31 mouse cellular contexts compared by ENCODE assay signal in the genomic region with DNA sequence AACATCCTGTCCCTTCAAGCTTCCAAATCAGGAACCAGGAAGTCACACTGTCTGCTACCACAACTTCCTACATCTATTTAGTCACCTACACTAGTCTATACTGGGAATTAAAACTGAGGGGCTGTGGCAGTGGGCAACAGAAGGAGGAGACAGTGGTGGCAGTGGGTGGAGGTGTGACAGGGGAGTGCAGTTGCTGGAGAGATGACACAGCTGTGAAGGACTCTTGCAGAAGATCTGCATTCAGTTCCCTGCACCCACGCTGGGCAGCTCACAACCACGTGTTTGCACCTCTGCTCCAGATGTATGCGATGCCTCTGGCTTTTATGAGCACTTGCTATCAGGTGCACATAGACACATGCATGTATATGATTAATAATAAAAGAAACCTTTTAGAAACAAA. TPM values are rescaled to one million over a fixed set of nuclear protein-coding genes. Genes with fewer than 3 reads are reported as not detected.
"Had no signal": no experiment of that assay in that cellular context is flagged by ENCODE, and none has a peak within 500 bp of the region (broad histone marks: within the 10 kb centered on the region; RNA-seq: fewer than 3 reads in every experiment).

No protein-coding gene starts in this region.

- H3K4me3 ChIP-seq: kidney, embryonic 15.5 days; limb, embryonic 10.5 days; limb, embryonic 13.5 days; liver, embryonic 12.5 days; liver, embryonic 15.5 days; lung, embryonic 15.5 days; midbrain, embryonic 10.5 days; neural tube, embryonic 13.5 days had no signal

- H3K9me3 ChIP-seq: kidney, embryonic 15.5 days; limb, embryonic 10.5 days; limb, embryonic 13.5 days; liver, embryonic 12.5 days; liver, embryonic 15.5 days; lung, embryonic 15.5 days; midbrain, embryonic 10.5 days; neural tube, embryonic 13.5 days had no signal

- H3K36me3 ChIP-seq: kidney, embryonic 15.5 days; limb, embryonic 10.5 days; limb, embryonic 13.5 days; liver, embryonic 12.5 days; liver, embryonic 15.5 days; lung, embryonic 15.5 days; midbrain, embryonic 10.5 days; neural tube, embryonic 13.5 days had no signal

- H3K27ac ChIP-seq: kidney, embryonic 15.5 days; limb, embryonic 10.5 days; limb, embryonic 13.5 days; liver, embryonic 12.5 days; liver, embryonic 15.5 days; lung, embryonic 15.5 days; midbrain, embryonic 10.5 days; neural tube, embryonic 13.5 days had no signal

- H3K27me3 ChIP-seq: kidney, embryonic 15.5 days; limb, embryonic 13.5 days; liver, embryonic 12.5 days; liver, embryonic 15.5 days; lung, embryonic 15.5 days; neural tube, embryonic 13.5 days had no signal

- H3K4me1 ChIP-seq: kidney, embryonic 15.5 days; limb, embryonic 10.5 days; limb, embryonic 13.5 days; liver, embryonic 12.5 days; liver, embryonic 15.5 days; lung, embryonic 15.5 days; midbrain, embryonic 10.5 days; neural tube, embryonic 13.5 days had no signal

- H3K4me2 ChIP-seq: kidney, embryonic 15.5 days; limb, embryonic 13.5 days; liver, embryonic 12.5 days; liver, embryonic 15.5 days; lung, embryonic 15.5 days; neural tube, embryonic 13.5 days had no signal

- ATAC-seq: inflammation-experienced regulatory T-cells, adult 6 months; intestine, embryonic 16.5 days; liver, embryonic 12.5 days had no signal

- DNase-seq: kidney, adult 2 months; kidney, postnatal 10 days; kidney, postnatal 36 days; layer of hippocampus, postnatal 36 days; liver; lung, adult 18-20 months; lung, postnatal 10 days; lung, postnatal 36 days; midbrain, embryonic 14.5 days; thymus, adult 18-20 months; thymus, postnatal 36 days had no signal

- H3K9ac ChIP-seq: kidney, embryonic 15.5 days; limb, embryonic 13.5 days; liver, embryonic 12.5 days; liver, embryonic 15.5 days; lung, embryonic 15.5 days; neural tube, embryonic 13.5 days had no signal

RNA-seq across cellular contexts. Expression of a gene that starts 4.9 kb away (rescaled TPM):
- total RNA-seq: layer of hippocampus, postnatal 10 days; layer of hippocampus, postnatal 36 days; left cerebral cortex, postnatal 14 days; midbrain, postnatal 0 days had no signal
- polyA plus RNA-seq: midbrain, embryonic 10.5 days; midbrain, postnatal 0 days; testis, adult 2 months had no signal

RNA-seq across cellular contexts. Expression of a gene that starts 8.4 kb away (rescaled TPM):
- total RNA-seq: layer of hippocampus, postnatal 36 days; left cerebral cortex, postnatal 14 days had no signal
- polyA plus RNA-seq: testis, adult 2 months had no signal

RNA-seq across cellular contexts. Expression of a gene that starts 12.1 kb away (rescaled TPM):
- total RNA-seq: layer of hippocampus, adult 8-10 months; layer of hippocampus, postnatal 10 days; layer of hippocampus, postnatal 36 days; left cerebral cortex, adult 8-10 months; left cerebral cortex, postnatal 14 days; midbrain, postnatal 0 days had no signal
- polyA plus RNA-seq: inflammation-experienced regulatory T-cells, adult 6 months; intestine, embryonic 16.5 days; kidney, adult 2 months; kidney, embryonic 15.5 days; limb, embryonic 10.5 days; limb, embryonic 13.5 days; liver, embryonic 12.5 days; liver, embryonic 15.5 days; lung, embryonic 15.5 days; midbrain, embryonic 10.5 days; midbrain, embryonic 14.5 days; midbrain, postnatal 0 days; neural tube, embryonic 13.5 days; spleen, adult 2 months; stomach, embryonic 16.5 days; testis, adult 2 months; urinary bladder, adult 2 months had no signal

RNA-seq across cellular contexts. Expression of a gene that starts 46.3 kb away (rescaled TPM):
- total RNA-seq: layer of hippocampus, postnatal 10 days; left cerebral cortex, postnatal 14 days; midbrain, postnatal 0 days had no signal
- polyA plus RNA-seq: midbrain, embryonic 10.5 days; neural tube, embryonic 13.5 days had no signal

RNA-seq across cellular contexts. Expression of a gene that starts 51.3 kb away (rescaled TPM):
- total RNA-seq: layer of hippocampus, adult 8-10 months; layer of hippocampus, postnatal 10 days; layer of hippocampus, postnatal 36 days; megakaryocyte progenitor cell, adult 5-6 weeks; midbrain, postnatal 0 days had no signal
- polyA plus RNA-seq: inflammation-experienced regulatory T-cells, adult 6 months; kidney, adult 2 months; limb, embryonic 10.5 days; limb, embryonic 13.5 days; liver, embryonic 12.5 days; liver, embryonic 15.5 days; midbrain, embryonic 10.5 days; midbrain, embryonic 14.5 days; neural tube, embryonic 13.5 days; spleen, adult 2 months; stomach, embryonic 16.5 days; testis, adult 2 months had no signal
